Mouse (Mus musculus) frontal cortex, adult (tissue): ENCODE measurements around the gene Col11a2.
"Not testable (repeated sequence)": the region's sequence is repeated elsewhere in the genome, so short reads cannot be mapped to it uniquely, and the experiment has no call there.

ENCODE experiments used
- ATAC-seq: cut with Nextera tagmentation; 2 replicates; pipeline ENCODE4 v1.9.2; 2017; ENCODE audit warnings: mild to moderate bottlenecking, moderate library complexity, mixed read lengths; ENCODE audit not compliant: low TSS enrichment

Gene Col11a2

GRCm38 (mm10) chr17:34038878-34039561, at the start of gene Col11a2:
Col11a2 (plus strand) TSS chr17:34039437.
- no peak for ATAC-seq

- 0 out of 2 replicates have a peak, but pooled peaks have one; percentile 41 for ATAC-seq
Observed at GRCm38 (mm10) chr17:33991788-33992664, 47.2 kb upstream of the Col11a2 start.

GRCm38 (mm10) chr17:33994959-33995358, 44.3 kb upstream of the Col11a2 start:
- no peak for ATAC-seq

- ATAC-seq: no peak
Observed at GRCm38 (mm10) chr17:33995651-33996050, 43.6 kb upstream of the Col11a2 start.

GRCm38 (mm10) chr17:33997025-33997424, 42.2 kb upstream of the Col11a2 start:
- ATAC-seq: not testable (repeated sequence)

GRCm38 (mm10) chr17:33998697-33999096, 40.5 kb upstream of the Col11a2 start:
- ATAC-seq: not testable (repeated sequence)

GRCm38 (mm10) chr17:33999341-34000149, 39.7 kb upstream of the Col11a2 start:
- no peak for ATAC-seq

GRCm38 (mm10) chr17:34000150-34000537, 39.1 kb upstream of the Col11a2 start, which contains the start of gene H2-K1:
H2-K1 (minus strand) TSS chr17:34000347.
- peak; percentile 97 for ATAC-seq

GRCm38 (mm10) chr17:34000796-34001195, 38.4 kb upstream of the Col11a2 start:
- not testable (repeated sequence) for ATAC-seq

GRCm38 (mm10) chr17:34003426-34003825, 35.8 kb upstream of the Col11a2 start:
- no peak for ATAC-seq

GRCm38 (mm10) chr17:34006570-34006969, 32.7 kb upstream of the Col11a2 start:
- no peak for ATAC-seq

- ATAC-seq: no peak
Observed at GRCm38 (mm10) chr17:34010156-34010555, 29.1 kb upstream of the Col11a2 start.

- no peak for ATAC-seq
Observed at GRCm38 (mm10) chr17:34013436-34013835, 25.8 kb upstream of the Col11a2 start.

- no peak for ATAC-seq
Observed at GRCm38 (mm10) chr17:34021539-34022413, 17.5 kb upstream of the Col11a2 start.

- ATAC-seq: no peak
Observed at GRCm38 (mm10) chr17:34022414-34022783, 16.8 kb upstream of the Col11a2 start.

GRCm38 (mm10) chr17:34022987-34023386, 16.2 kb upstream of the Col11a2 start:
- no peak for ATAC-seq

GRCm38 (mm10) chr17:34023678-34024077, 15.6 kb upstream of the Col11a2 start:
- ATAC-seq: no peak

GRCm38 (mm10) chr17:34024317-34024821, 14.9 kb upstream of the Col11a2 start, which contains the start of gene Ring1:
Ring1 (minus strand) TSS chr17:34024680.
- ATAC-seq: peak; percentile 64

- no peak for ATAC-seq
Observed at GRCm38 (mm10) chr17:34024861-34025755, 14.1 kb upstream of the Col11a2 start.

GRCm38 (mm10) chr17:34025756-34026151, 13.5 kb upstream of the Col11a2 start:
- no peak for ATAC-seq
